Mouse (Mus musculus) ES-E14 (cell line): ENCODE measurements around the gene Ldb1. TPM values are rescaled to one million over a fixed set of nuclear protein-coding genes. Genes with fewer than 3 reads are reported as not detected.

ENCODE experiments used
- DNase-seq: peaks from one replicate; pipeline ENCODE4 v3.0.0-alpha.2; 2013; ENCODE audit warnings: low read depth, low spot score
- H3K27ac ChIP-seq: 2 replicates; pipeline ENCODE4 v1.5.1; 2012; ENCODE audit warnings: low read depth, mild to moderate bottlenecking, low read length, moderate library complexity, mixed read lengths; ENCODE audit not compliant: poor library complexity, insufficient read depth, severe bottlenecking
- H3K36me3 ChIP-seq: 2 replicates; pipeline ENCODE4 v1.6.1; 2012; ENCODE audit warnings: mild to moderate bottlenecking, low read length, moderate library complexity, mixed read lengths; ENCODE audit not compliant: control insufficient read depth, poor library complexity, insufficient read depth, severe bottlenecking
- H3K4me1 ChIP-seq, 2 experiments: fragments of 150-350 bp in 1 of 2; sonication (generic) in 1 of 2; 2 replicates each; pipeline ENCODE4 v1.6.1; 2012; ENCODE audit warnings: low read length in 2 of 2, mild to moderate bottlenecking in 1 of 2, mixed read lengths in 1 of 2; ENCODE audit not compliant: control insufficient read depth in 2 of 2, insufficient read depth in 2 of 2, poor library complexity in 1 of 2
- H3K4me3 ChIP-seq, 2 experiments: fragments of 150-350 bp in 1 of 2; sonication (generic) in 1 of 2; 2 replicates each; pipeline ENCODE4 v1.5.1; 2012; ENCODE audit warnings: low read length in 2 of 2, low read depth in 1 of 2, mild to moderate bottlenecking in 1 of 2, mixed read lengths in 1 of 2; ENCODE audit not compliant: insufficient read depth in 1 of 2, poor library complexity in 1 of 2, severe bottlenecking in 1 of 2
- H3K9ac ChIP-seq: 2 replicates; pipeline ENCODE4 v1.6.1; 2012; ENCODE audit warnings: low read depth, mild to moderate bottlenecking, low read length, mixed read lengths; ENCODE audit not compliant: poor library complexity, insufficient read depth, severe bottlenecking
- H3K9me3 ChIP-seq: fragments of 150-350 bp; sonication (generic); 2 replicates; pipeline ENCODE4 v1.6.1; 2012; ENCODE audit warnings: low read depth, mild to moderate bottlenecking, low read length; ENCODE audit not compliant: control insufficient read depth, insufficient read depth
- CHD2 ChIP-seq: IDR thresholded peaks from 2 replicates; pipeline ENCODE4 v1.6.1; 2014; ENCODE audit warnings: mild to moderate bottlenecking, low read depth, low read length, inconsistent platforms
- HCFC1 ChIP-seq: IDR thresholded peaks from 2 replicates; pipeline ENCODE4 v1.6.1; 2012; ENCODE audit warnings: low read length, inconsistent platforms, borderline replicate concordance; ENCODE audit not compliant: insufficient read depth
- MAFK ChIP-seq: IDR thresholded peaks from 2 replicates; pipeline ENCODE4 v1.6.1; 2014; ENCODE audit warnings: mild to moderate bottlenecking, low read depth, low read length, inconsistent platforms; ENCODE audit not compliant: insufficient read depth
- ZC3H11A ChIP-seq: IDR thresholded peaks from 2 replicates; pipeline ENCODE4 v1.6.1; 2012; ENCODE audit warnings: low read depth, mild to moderate bottlenecking, inconsistent platforms, low read length, borderline replicate concordance
- ZNF384 ChIP-seq: IDR thresholded peaks from 2 replicates; pipeline ENCODE4 v1.6.1; 2012; ENCODE audit warnings: low read depth, low read length, inconsistent platforms
- in situ Hi-C, 2 experiments: fragments of 600-800 bp; cut with MboI; formaldehyde crosslinking; loops; one replicate each; pipeline ENCODE4 v1.15.1; 2025; ENCODE audit warnings: low sequenced_read_pairs in 2 of 2, inconsistent platforms in 1 of 2; ENCODE audit not compliant: unreplicated experiment in 2 of 2
- total RNA-seq: library from RNA; depleted of rRNA; stranded (reverse); fragments of 300-350 nt; gene quantifications from 2 replicates; pipeline ENCODE4 v1.2.3, GENCODE M21; 2012

The Ldb1 gene
- total RNA-seq, 1 experiment: 123 TPM

- H3K27ac ChIP-seq: peak overlapping the region; percentile 59; the same call in 1 of the 2 replicates
- H3K9me3 ChIP-seq: no peaks in the 10 kb centered on the region
- in situ Hi-C loops: no loop called here
- TF ChIP-seq CHD2 (no peak), HCFC1 (no peak), MAFK (no peak)
- H3K9ac ChIP-seq: peak overlapping the region; percentile 23; the same call in 1 of the 2 replicates
- H3K4me3 ChIP-seq: peak overlapping the region; percentile 49 to 84
- H3K4me1 ChIP-seq: peaks cover 3 to 17% of the 10 kb centered on the region in 2 experiments
- no peak for DNase-seq
- peaks cover 52% of the 10 kb centered on the region for H3K36me3 ChIP-seq
Measured at GRCm38 (mm10) chr19:46036477-46037242, 8.4 kb downstream of the Ldb1 start.

- Histone ChIP-seq H3K9me3 (no peaks in the 10 kb centered on the region), H3K4me1 (peaks cover 3 to 16% of the 10 kb centered on the region in 2 experiments), H3K27ac (peak overlapping the region; percentile 35; the same call in 1 of the 2 replicates), H3K4me3 (no peak overlapping the region), H3K9ac (peak overlapping the region; percentile 23; the same call in 1 of the 2 replicates), H3K36me3 (peaks cover 52% of the 10 kb centered on the region)
- TF ChIP-seq ZNF384 (no peak), ZC3H11A (no peak), HCFC1 (no peak)
- in situ Hi-C loops: no loop called here
- no peak for DNase-seq
Measured at GRCm38 (mm10) chr19:46035971-46036370, 9.0 kb downstream of the Ldb1 start.

GRCm38 (mm10) chr19:46033911-46034310, 11.1 kb downstream of the Ldb1 start:
- no peak overlapping the region for H3K4me3 ChIP-seq
- no peak overlapping the region for H3K27ac ChIP-seq
- H3K4me1 ChIP-seq: peaks cover 3 to 18% of the 10 kb centered on the region in 2 experiments; a peak in 3 of 4 replicates
- TF ChIP-seq CHD2 (no peak), ZNF384 (no peak), ZC3H11A (no peak)
- DNase-seq: no peak
- no peak overlapping the region for H3K9ac ChIP-seq
- H3K9me3 ChIP-seq: no peaks in the 10 kb centered on the region
- in situ Hi-C loops: no loop called here
- peaks cover 59% of the 10 kb centered on the region for H3K36me3 ChIP-seq

- peaks cover 58% of the 10 kb centered on the region for H3K36me3 ChIP-seq
- peaks cover 0 to 15% of the 10 kb centered on the region in 2 experiments; a peak in 3 of 4 replicates for H3K4me1 ChIP-seq
- TF ChIP-seq CHD2 (no peak), HCFC1 (no peak), ZNF384 (no peak), ZC3H11A (no peak), MAFK (no peak)
- in situ Hi-C loops: no loop called here
- H3K9ac ChIP-seq: no peak overlapping the region
- no peak for DNase-seq
- no peaks in the 10 kb centered on the region for H3K9me3 ChIP-seq
- no peak overlapping the region for H3K27ac ChIP-seq
- H3K4me3 ChIP-seq: no peak overlapping the region
Measured at GRCm38 (mm10) chr19:46032731-46033510, 12.1 kb downstream of the Ldb1 start.
